Mouse (Mus musculus): ENCODE data around the gene Gpr89.

Gpr89 gene

GRCm38 (mm10) chr3:96869091-96869490 is 36.1 kb downstream of the Gpr89 start:
- no peak for DNase-seq

DNA sequence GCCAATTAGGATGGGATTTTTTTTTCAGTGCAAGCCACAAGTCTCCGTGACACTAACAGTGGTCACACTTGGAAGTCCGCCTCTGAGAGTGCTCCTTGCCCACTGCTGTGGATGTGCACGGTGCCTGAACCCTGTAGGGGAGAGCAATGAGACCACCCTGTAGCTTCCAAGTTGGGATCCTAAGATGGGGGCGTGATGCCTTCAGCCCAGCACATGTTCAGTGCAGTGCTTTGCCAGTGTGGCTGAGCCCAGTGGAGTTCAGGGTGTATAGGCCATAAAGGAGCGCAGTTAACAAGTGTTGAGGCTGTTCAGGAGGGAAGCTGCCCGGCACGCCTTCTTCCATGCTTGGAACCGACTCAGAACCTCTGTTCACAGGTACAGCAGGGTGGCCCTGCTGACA is 36.6 kb downstream of the Gpr89 start:
- DNase-seq, result no peak

- no peak for DNase-seq
These were observed 37.3 kb downstream of the Gpr89 start for GRCm38 (mm10) chr3:96867863-96868262.

- DNase-seq, result no peak
These were observed 44.6 kb downstream of the Gpr89 start for GRCm38 (mm10) chr3:96860498-96860897.

GRCm38 (mm10) chr3:96855833-96856232 is 49.3 kb downstream of the Gpr89 start:
- DNase-seq, result no peak

DNA sequence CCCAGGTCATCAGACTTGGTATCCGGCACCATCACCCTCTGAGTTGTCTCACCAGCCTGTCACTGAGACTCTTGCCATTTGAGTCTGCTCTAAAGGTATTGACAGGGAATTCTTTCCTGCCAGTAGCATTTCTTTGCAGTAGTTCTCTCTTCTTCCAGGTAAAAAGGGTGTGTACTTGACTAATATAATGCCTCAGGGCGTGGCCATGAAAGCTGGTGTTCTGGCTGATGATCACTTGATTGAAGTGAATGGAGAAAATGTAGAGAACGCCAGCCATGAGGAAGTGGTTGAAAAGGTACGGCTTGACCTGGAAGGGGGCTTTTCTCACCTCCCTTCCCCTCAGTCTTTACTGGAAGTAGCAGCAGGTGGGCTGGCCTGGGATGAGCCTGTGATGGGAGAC is 50.8 kb downstream of the Gpr89 start:
- DNase-seq, result no peak

- DNase-seq, result no peak
These were observed 52.6 kb downstream of the Gpr89 start for GRCm38 (mm10) chr3:96852561-96852960.

- no peak for DNase-seq
These were observed 55.9 kb downstream of the Gpr89 start for GRCm38 (mm10) chr3:96849168-96849727.

- DNase-seq, result no peak
These were observed 56.7 kb downstream of the Gpr89 start for GRCm38 (mm10) chr3:96848470-96848869.

- no peak for DNase-seq
These were observed 57.5 kb downstream of the Gpr89 start for GRCm38 (mm10) chr3:96847661-96848060.

DNA sequence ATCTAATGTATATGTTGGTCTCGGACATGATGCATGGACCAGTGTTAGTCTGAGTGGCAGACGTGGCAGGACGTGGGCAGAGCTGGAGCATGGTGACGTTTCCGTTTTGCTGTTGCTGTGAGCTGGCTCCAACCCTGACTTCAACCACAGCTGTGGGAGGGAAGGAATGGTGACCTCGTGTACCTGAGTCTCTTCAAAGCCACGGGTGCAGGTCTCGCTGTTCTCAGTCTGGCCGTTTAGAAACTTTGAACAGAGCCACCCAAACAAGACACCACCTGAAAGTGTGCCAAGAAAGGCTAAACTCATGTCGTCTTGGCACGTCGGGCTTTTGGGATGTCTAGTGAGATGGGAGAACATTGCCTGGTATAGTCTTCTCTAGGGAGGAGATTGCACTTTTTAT is 58.2 kb downstream of the Gpr89 start:
- DNase-seq, result no peak

GRCm38 (mm10) chr3:96845806-96846205 is 59.3 kb downstream of the Gpr89 start:
- no peak for DNase-seq

- DNase-seq, result no peak
These were observed 60.0 kb downstream of the Gpr89 start for GRCm38 (mm10) chr3:96845191-96845590.

DNA sequence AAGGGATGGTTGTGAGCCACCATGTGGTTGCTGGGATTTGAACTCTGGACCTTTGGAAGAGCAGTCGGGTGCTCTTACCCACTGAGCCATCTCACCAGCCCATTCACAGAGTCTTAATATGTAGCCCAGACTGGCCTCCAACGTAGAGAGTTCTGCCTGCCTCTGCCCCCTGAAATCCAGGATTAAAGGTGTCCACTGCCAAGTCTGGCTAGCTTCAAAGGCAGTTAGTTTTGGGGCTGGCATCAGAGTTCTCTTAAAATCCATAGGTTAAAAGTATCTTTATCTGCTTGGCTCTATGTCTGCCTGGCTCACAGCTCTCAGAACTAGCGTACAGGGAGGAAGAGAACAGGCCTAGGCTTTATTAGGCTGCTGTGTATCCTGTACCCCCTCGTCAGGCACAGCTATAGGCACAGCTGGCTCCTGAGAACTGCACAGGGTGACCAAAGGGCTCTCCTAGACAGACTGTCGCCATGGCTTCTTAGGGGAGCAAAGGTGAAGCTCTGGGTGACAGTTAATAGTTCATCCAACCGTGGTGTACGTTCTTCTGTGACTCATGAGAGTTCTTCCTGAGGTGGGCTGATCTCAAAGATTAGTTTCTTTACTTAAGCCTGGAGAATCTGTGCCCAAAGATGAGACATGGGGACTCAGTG is 66.0 kb downstream of the Gpr89 start:
- no peak for DNase-seq

GRCm38 (mm10) chr3:96836414-96836813 is 68.7 kb downstream of the Gpr89 start:
- no peak for DNase-seq

DNA sequence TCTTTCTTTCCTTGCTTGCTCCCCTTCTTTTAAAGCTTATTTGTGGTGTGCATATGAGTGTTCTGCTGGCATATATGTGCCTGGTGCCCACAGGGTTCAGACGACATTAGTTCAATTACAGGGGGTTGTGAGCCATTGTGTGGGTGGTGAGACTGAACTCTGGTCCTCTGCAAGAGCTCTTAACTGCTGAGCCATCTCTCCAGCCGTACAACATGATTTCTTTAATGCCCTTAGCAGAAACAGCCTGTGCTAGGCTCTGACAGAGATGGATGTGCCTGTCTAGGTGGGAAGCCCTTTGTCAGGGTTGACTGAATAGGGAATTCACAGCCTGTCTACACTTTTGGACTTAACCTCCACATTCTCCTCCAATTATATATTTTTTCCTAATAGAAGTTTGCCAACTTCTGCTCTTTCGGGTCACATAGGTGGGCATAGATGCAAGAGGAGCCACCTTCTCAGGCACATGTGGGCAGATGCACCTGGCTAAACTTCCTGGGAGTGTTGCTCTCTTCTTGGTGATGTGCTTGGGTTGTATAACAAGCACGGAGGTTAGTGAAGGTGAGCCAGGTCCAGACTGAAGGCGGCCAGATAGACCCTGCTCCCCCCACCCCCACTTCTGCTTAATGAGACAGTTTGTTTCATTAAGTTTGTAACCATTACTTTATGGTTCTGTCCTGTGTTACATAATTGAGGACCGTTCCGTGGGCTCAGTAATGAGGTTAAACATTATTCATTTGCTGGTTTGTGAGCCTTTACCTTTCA is 70.4 kb downstream of the Gpr89 start:
- DNase-seq, result no peak

- DNase-seq, result no peak
These were observed 72.2 kb downstream of the Gpr89 start for GRCm38 (mm10) chr3:96832930-96833329.

GRCm38 (mm10) chr3:96829856-96830255 is 75.3 kb downstream of the Gpr89 start:
- DNase-seq, result no peak

- no peak for DNase-seq
These were observed 76.2 kb downstream of the Gpr89 start, which contains the start of the genes Pdzk1 and Cd160 for GRCm38 (mm10) chr3:96828984-96829383. Pdzk1 (plus strand) TSS chr3:96829284. Cd160 (minus strand) TSS chr3:96829351.

DNA sequence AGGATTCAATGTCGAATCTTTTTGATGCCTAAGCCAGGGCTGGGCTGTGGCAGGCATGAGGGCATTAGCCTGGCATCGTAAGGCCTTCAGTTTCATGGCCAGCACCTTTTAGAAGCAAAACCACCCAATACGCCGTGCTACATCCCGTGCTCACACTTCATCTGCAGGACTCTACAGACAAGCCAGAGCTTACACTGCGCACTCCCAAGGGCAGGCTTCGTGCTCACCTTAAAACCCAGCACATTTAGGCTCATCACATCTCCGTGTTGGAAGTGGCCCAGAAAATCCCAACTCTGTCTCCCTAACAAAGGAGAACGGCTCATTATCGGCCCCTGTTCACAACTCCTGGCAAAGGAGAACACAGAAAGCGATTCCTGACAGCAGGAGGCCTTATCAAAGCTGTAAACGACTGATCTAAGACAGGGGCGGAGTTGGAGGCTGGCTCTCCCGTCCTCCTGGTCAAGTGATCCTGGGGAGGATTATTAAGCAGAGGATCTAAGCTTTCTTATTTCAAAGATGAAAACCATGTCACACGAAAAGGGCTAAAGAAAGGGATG is 76.8 kb downstream of the Gpr89 start:
- DNase-seq, result no peak

- DNase-seq, result no peak
These were observed 79.9 kb downstream of the Gpr89 start for GRCm38 (mm10) chr3:96825261-96825660.

GRCm38 (mm10) chr3:96824614-96825013 is 80.5 kb downstream of the Gpr89 start:
- no peak for DNase-seq

GRCm38 (mm10) chr3:96823701-96824100 is 81.4 kb downstream of the Gpr89 start:
- no peak for DNase-seq

DNA sequence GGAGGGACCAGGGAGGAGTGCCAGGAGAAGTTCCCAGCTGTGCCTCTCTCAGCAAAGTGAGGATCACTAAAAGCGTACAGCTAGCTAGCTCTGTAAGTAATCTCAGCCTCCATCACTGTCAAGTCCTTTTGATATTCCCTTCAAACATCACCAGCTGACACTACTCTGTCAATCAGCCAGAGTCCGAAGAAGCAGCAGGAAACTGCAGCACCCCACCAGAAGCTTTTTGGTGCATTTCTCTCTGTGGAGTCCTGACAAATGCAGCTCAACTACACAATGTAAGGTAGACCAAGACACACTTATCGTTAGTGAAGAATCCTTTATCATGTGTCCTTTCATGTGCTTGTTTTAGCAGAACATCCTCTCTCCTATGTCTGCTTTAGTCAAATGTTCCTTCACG is 83.6 kb downstream of the Gpr89 start:
- DNase-seq, result no peak

Measured in right cerebral cortex, postnatal 4 days (tissue).